Mouse (Mus musculus): Measurements from ENCODE around the gene Calm5.

The Calm5 gene

GRCm38 (mm10) chr13:3865648-3866354 is 11.8 kb downstream of the Calm5 start:
- in situ Hi-C loops (cut with MboI, MseI), result no loop called here

DNA sequence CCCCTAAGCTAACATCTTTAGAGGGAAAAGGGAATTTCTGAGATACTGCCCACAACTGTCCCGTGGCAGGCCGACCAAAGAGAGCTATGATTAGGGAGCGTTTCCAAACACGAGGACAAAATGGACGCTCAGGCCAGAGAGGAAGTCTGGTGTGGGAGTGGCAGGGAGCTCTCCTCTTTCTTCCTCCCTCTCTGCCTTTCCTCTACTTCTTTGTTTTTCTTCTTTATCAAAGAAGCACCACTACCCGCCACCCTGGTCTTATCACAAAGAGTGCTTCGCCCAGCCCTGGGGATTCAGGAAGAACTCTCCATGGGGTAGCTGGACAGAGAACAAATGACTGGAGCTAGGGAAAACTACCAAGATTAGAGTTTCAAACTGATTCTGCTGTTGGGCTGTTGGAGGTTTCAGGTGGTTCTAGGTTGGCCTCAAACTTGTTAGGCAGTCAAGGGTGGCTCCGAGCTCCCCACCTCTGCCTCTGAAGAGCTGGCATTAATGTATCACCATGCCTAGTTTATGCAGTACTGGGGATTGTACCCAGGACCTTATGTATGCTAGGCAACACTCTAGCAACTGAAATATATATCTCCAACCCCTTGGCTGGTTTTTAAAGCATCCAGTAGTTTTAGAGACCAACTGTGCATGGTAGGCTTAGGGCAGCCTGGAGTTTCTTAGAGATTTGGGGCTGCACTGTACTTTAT is 12.5 kb downstream of the Calm5 start:
- in situ Hi-C loops (cut with MboI, MseI), result no loop called here

DNA sequence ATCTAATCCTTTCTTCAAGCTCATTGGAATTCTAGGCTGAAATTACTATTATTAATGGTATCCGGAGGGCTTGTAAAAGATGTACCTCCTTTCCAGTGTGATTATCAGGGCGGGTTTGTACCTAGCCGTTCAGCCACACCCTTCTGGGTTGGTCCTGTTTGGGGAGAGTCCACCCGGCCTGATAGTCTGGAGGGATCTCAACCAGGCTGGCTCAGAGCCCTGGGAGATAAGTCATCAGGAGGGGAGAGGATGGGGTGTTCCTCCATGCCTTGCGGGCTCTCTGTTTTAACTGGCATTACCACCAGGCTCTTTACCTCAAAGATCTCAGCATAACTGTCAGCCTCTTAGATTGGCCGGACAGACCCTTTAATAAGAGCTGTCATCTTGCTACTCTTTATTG is 13.2 kb downstream of the Calm5 start:
- in situ Hi-C loops (cut with MboI, MseI), result no loop called here

- in situ Hi-C loops (cut with MboI, MseI), result no loop called here
Observed at GRCm38 (mm10) chr13:3869901-3870300, 15.9 kb downstream of the Calm5 start.

DNA sequence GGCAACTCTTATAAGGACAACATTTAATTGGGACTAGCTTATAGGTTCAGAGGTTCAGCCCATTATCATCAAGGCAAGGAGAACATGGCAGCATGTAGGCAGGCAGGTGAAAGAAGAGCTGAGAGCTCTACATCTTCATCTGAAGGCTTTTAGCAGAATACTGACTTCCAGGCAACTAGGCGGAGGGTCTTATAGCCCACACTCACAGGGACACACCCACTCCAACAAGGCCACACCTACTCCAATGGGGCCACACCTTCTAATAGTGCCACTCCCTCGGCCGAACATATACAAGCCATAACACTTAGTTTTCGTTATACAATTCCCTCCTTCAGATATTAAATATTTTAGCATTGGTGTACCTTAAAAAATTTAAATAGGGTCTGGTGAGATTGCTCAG is 18.9 kb downstream of the Calm5 start:
- in situ Hi-C loops (cut with MboI, MseI), result no loop called here

GRCm38 (mm10) chr13:3876448-3876847 is 22.5 kb downstream of the Calm5 start:
- in situ Hi-C loops (cut with MboI, MseI), result no loop called here

- in situ Hi-C loops (cut with MboI, MseI), result no loop called here
Observed at GRCm38 (mm10) chr13:3877185-3877584, 23.2 kb downstream of the Calm5 start.

GRCm38 (mm10) chr13:3877679-3878220 is 23.8 kb downstream of the Calm5 start:
- in situ Hi-C loops (cut with MboI, MseI), result no loop called here

- in situ Hi-C loops (cut with MboI, MseI), result no loop called here
Observed at GRCm38 (mm10) chr13:3886663-3887062, 32.7 kb downstream of the Calm5 start.

- in situ Hi-C loops (cut with MboI, MseI), result no loop called here
Observed at GRCm38 (mm10) chr13:3889111-3889510, 35.1 kb downstream of the Calm5 start.

- in situ Hi-C loops (cut with MboI, MseI), result no loop called here
Observed at GRCm38 (mm10) chr13:3890061-3890460, 36.1 kb downstream of the Calm5 start.

- in situ Hi-C loops (cut with MboI, MseI), result no loop called here
Observed at GRCm38 (mm10) chr13:3891479-3892087, 37.6 kb downstream of the Calm5 start.

GRCm38 (mm10) chr13:3892601-3893000 is 38.6 kb downstream of the Calm5 start:
- in situ Hi-C loops (cut with MboI, MseI), result no loop called here

DNA sequence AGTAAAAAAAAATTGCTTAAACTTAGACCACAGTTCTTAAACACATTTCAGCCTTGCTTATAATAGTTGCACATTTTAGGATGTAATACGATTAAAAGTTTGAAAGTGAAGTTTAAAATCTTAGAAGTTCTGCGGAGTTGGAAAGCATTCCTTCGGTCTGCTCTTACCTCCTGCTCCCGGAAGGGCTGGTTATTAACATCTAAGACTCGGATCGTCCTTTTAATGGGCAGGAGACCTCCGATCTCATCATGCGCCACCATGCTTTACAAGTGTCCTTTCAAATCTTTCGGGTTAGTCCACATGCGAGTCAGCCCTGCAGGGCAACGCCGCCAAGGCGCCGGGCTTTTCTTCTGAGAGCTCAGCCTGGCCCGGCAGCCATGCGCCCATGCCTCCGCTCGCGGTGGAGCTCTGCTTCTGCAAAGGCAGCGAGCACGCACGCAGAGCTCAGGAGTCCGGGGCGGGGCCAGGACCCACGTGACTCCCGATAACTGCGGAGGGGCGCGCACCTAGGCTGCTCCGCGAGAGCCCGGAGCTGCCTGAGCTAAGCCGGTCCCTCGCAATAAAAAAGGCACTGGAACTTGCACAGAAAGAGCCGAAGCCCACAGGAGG is 39.3 kb downstream of the Calm5 start:
- in situ Hi-C loops (cut with MboI, MseI), result no loop called here

DNA sequence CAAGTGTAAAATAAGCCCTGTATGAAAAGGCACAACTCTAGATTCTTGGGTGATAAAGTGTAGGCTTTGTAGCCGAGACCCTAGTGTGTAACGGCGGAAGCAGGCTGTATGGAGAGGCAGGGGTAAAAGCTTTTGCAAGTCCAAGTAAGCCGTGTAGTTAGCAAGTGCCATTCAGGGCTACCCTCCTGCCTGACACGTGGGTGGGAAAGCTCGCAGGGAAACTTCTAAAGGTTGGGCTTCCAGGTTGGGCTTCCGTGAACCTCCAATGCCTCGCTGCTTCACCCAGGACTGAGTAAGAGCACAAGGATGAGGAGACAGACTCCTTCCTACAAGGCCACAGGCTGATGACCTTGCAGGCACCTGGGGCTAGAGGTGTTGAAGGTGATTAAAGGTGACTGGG is 40.6 kb downstream of the Calm5 start:
- in situ Hi-C loops (cut with MboI, MseI), result no loop called here

DNA sequence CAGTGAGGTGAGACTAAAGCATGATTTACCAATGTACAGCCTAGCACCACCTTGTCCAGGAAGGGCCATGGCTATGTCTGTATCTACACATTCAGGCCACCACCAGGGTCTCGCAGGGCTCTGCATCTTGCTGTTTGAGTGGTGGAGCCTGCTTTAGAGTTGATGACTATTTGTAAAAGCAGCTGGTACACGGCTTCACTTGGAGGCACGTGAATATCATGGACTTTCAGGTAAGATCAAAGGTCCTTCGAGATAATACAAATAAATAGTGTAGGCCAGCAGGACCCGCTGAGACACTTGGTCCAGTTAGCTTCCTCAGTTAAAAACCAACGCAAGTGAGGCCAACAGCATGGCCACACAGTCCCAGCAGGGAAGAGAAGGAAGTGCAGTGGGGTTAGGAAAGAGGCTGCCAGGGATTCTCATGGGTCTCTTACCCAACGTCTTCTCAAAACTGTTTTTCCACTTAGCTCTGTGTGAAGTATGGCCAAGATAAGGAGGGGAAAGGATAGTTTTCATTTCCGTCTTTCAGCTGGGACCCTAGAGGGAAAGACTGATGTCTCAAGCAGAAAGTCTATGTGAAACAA is 41.5 kb downstream of the Calm5 start:
- in situ Hi-C loops (cut with MboI, MseI), result loop anchor here (5.0 kb wide), 1 partner anchor 233 kb away; no protein-coding TSS in a partner anchor

- in situ Hi-C loops (cut with MboI, MseI), result loop anchor here (5.0 kb wide), 1 partner anchor 234 kb away; no protein-coding TSS in a partner anchor
Observed at GRCm38 (mm10) chr13:3896032-3896431, 42.1 kb downstream of the Calm5 start.

DNA sequence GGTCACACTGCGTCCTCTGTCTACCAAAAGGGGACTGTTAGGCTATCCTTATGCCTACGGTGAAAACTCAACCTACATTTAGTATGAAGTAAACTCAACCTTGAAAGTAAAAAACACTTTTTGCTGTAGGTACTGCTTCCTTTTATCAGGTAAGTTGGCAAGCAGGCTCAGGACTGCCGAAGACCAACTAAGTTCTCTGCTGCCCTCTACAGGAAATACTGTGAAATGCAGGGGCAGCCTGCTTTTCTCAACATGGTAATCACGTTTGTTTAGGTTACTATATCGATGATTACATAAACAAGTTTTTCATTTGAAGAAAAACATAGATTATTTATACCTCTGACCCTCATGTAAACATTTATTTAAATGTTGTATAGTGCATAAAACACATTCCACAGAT is 42.9 kb downstream of the Calm5 start:
- in situ Hi-C loops (cut with MboI, MseI), result loop anchor here (5.0 kb wide), 1 partner anchor 235 kb away; no protein-coding TSS in a partner anchor

DNA sequence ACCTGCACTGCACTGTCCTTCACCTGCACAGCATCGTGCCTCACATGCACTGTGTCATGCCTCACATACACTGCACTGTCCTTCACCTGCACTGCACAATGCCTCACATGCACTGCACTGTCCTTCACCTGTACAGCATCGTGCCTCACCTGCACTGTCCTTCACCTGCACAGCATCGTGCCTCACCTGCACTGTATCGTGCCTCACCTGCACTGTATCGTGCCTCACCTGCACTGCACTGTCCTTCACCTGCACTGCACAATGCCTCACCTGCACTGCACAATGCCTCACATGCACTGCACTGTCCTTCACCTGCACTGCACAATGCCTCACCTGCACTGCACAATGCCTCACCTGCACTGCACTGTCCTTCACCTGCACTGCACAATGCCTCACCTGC is 44.2 kb downstream of the Calm5 start:
- in situ Hi-C loops (cut with MboI, MseI), result loop anchor here (5.0 kb wide), 1 partner anchor 236 kb away; no protein-coding TSS in a partner anchor

DNA sequence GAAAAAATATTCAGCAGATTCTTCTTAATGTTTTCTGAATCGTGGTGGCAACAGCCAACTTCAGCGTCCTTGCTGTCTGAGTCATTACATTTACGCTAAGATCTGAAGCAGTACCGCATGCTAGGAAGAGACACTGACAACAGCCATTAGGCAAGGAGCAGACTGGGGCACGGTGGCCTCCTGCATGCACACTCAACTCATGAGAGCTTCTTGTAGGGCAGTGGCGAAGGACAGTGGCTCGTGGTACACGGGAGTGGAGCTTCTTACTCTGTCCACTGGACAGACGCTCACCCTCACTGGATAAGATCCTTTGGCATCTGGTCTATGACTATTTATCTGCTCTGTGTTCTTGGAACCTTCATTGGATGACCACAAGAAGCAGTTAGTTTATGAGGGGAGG is 45.3 kb downstream of the Calm5 start:
- in situ Hi-C loops (cut with MboI, MseI), result loop anchor here (5.0 kb wide), 1 partner anchor 237 kb away; no protein-coding TSS in a partner anchor
